Mouse (Mus musculus): ENCODE data around the gene Ece2.
"Not testable (repeated sequence)": the region's sequence is repeated elsewhere in the genome, so short reads cannot be mapped to it uniquely, and the experiment has no call there.

The Ece2 gene

GRCm38 (mm10) chr16:20623211-20623610, 6.4 kb upstream of the Ece2 start:
- DNase-seq, result no peak

GRCm38 (mm10) chr16:20628871-20629391, 697 bp upstream of the Ece2 start:
- DNase-seq, result no peak

GRCm38 (mm10) chr16:20637410-20637809, 7.8 kb downstream of the Ece2 start:
- no peak for DNase-seq

GRCm38 (mm10) chr16:20638367-20638766, 8.7 kb downstream of the Ece2 start:
- no peak for DNase-seq

GRCm38 (mm10) chr16:20642161-20642560, 12.5 kb downstream of the Ece2 start:
- DNase-seq, result peak; percentile 61 to 62

- DNase-seq, result no peak
Measured at GRCm38 (mm10) chr16:20643911-20644310, 14.3 kb downstream of the Ece2 start.

- DNase-seq, result peak; percentile 93 to 94
Measured at GRCm38 (mm10) chr16:20651076-20651946, 21.7 kb downstream of the Ece2 start, which contains the start of gene Psmd2. TSS of gene Psmd2 (plus strand) at chr16:20651652.

GRCm38 (mm10) chr16:20651947-20652310, 22.3 kb downstream of the Ece2 start:
- DNase-seq, result no peak

GRCm38 (mm10) chr16:20653315-20653714, 23.7 kb downstream of the Ece2 start:
- DNase-seq, result peak in 1 of 2 experiments; percentile 6

- DNase-seq, result no peak
Measured at GRCm38 (mm10) chr16:20657661-20658060, 28.0 kb downstream of the Ece2 start.

- not testable (repeated sequence) for DNase-seq
Measured at GRCm38 (mm10) chr16:20668013-20668412, 38.4 kb downstream of the Ece2 start, which contains the start of gene Eif4g1. TSS of gene Eif4g1 (plus strand) at chr16:20668313.

- DNase-seq, result no peak
Measured at GRCm38 (mm10) chr16:20670291-20670690, 40.7 kb downstream of the Ece2 start.

- no peak for DNase-seq
Measured at GRCm38 (mm10) chr16:20671886-20672285, 42.3 kb downstream of the Ece2 start.

GRCm38 (mm10) chr16:20672500-20672902, 42.9 kb downstream of the Ece2 start:
- DNase-seq, result peak; percentile 93 to 94

GRCm38 (mm10) chr16:20672965-20673705, 43.5 kb downstream of the Ece2 start:
- peak in 1 of 2 experiments; percentile 20 for DNase-seq

- peak; percentile 38 to 45 for DNase-seq
Measured at GRCm38 (mm10) chr16:20673706-20674303, 44.2 kb downstream of the Ece2 start.

GRCm38 (mm10) chr16:20675213-20675612, 45.6 kb downstream of the Ece2 start:
- DNase-seq, result no peak

- DNase-seq, result no peak
Measured at GRCm38 (mm10) chr16:20676702-20677101, 47.1 kb downstream of the Ece2 start.

GRCm38 (mm10) chr16:20677380-20677779, 47.8 kb downstream of the Ece2 start:
- no peak for DNase-seq

GRCm38 (mm10) chr16:20677974-20678675, 48.5 kb downstream of the Ece2 start:
- no peak for DNase-seq

- DNase-seq, result no peak
Measured at GRCm38 (mm10) chr16:20690774-20691173, 61.1 kb downstream of the Ece2 start.

- DNase-seq, result no peak
Measured at GRCm38 (mm10) chr16:20691617-20692016, 62.0 kb downstream of the Ece2 start.
